Mouse (Mus musculus) layer of hippocampus, postnatal 36 days (tissue): ENCODE data around the gene Abhd11. TPM values are rescaled to one million over a fixed set of nuclear protein-coding genes. Genes with fewer than 3 reads are reported as not detected.
A peak's percentile ranks its signal among the peaks of the same experiment; 100 is the strongest.
"Not testable (repeated sequence)": the region's sequence is repeated elsewhere in the genome, so short reads cannot be mapped to it uniquely, and the experiment has no call there.

ENCODE experiments used
- DNase-seq, 2 experiments: peaks; one replicate each; pipeline ENCODE4 v3.0.0; 2022
- total RNA-seq, 2 experiments: library from RNA; stranded (reverse); gene quantifications; 2 replicates each; pipeline ENCODE4 v1.2.3; 2021

Gene Abhd11
- total RNA-seq, 2 experiments from 2014 or later: 27.7 to 33.1 TPM

- no peak for DNase-seq
Observed at GRCm38 (mm10) chr5:135024665-135025224, 15.8 kb downstream of the Abhd11 start.

GRCm38 (mm10) chr5:135025899-135026298, 16.9 kb downstream of the Abhd11 start:
- DNase-seq: no peak

- DNase-seq: peak in 1 of 2 experiments; percentile 49
Observed at GRCm38 (mm10) chr5:135029007-135029854, 20.3 kb downstream of the Abhd11 start.

- DNase-seq: no peak
Observed at GRCm38 (mm10) chr5:135032581-135032980, 23.6 kb downstream of the Abhd11 start.

- DNase-seq: no peak
Observed at GRCm38 (mm10) chr5:135034593-135034992, 25.6 kb downstream of the Abhd11 start.

GRCm38 (mm10) chr5:135035608-135036359, 26.8 kb downstream of the Abhd11 start:
- no peak for DNase-seq

GRCm38 (mm10) chr5:135037946-135038345, 29.0 kb downstream of the Abhd11 start:
- DNase-seq: no peak

GRCm38 (mm10) chr5:135039541-135039940, 30.6 kb downstream of the Abhd11 start:
- no peak for DNase-seq

- no peak for DNase-seq
Observed at GRCm38 (mm10) chr5:135040059-135040458, 31.1 kb downstream of the Abhd11 start.

GRCm38 (mm10) chr5:135040777-135041176, 31.8 kb downstream of the Abhd11 start:
- no peak for DNase-seq

- DNase-seq: no peak
Observed at GRCm38 (mm10) chr5:135042105-135042788, 33.3 kb downstream of the Abhd11 start.

GRCm38 (mm10) chr5:135044575-135044974, 35.6 kb downstream of the Abhd11 start:
- DNase-seq: no peak

- no peak for DNase-seq
Observed at GRCm38 (mm10) chr5:135048539-135048938, 39.6 kb downstream of the Abhd11 start.

- not testable (repeated sequence) for DNase-seq
Observed at GRCm38 (mm10) chr5:135049268-135049667, 40.3 kb downstream of the Abhd11 start.

- no peak for DNase-seq
Observed at GRCm38 (mm10) chr5:135053356-135053755, 44.4 kb downstream of the Abhd11 start.

Other genes starting within 250 kb of the Abhd11 start
- gene Tmem270, start 102.4 kb upstream of the Abhd11 start, total RNA-seq: not detected
- not detected for gene Cldn13, start 93.6 kb upstream of the Abhd11 start, total RNA-seq
- 1 to 10 TPM; 7.1 to 8.4 TPM for gene Mettl27, start 76.8 kb upstream of the Abhd11 start, total RNA-seq
- not detected for gene Cldn4, start 62.2 kb upstream of the Abhd11 start, total RNA-seq
- under 1 TPM; 0.61 to 0.92 TPM for gene Cldn3, start 22.9 kb upstream of the Abhd11 start, total RNA-seq
- 10 to 100 TPM; 96.3 to 96.4 TPM for gene Stx1a, start 14.3 kb downstream of the Abhd11 start, total RNA-seq
- gene Dnajc30, start 55.0 kb downstream of the Abhd11 start, total RNA-seq: 10 to 100 TPM; 38.3 to 38.4 TPM
- gene Bud23, start 55.8 kb downstream of the Abhd11 start, total RNA-seq: 10 to 100 TPM; 49.4 to 60.1 TPM
- 10 to 100 TPM; 27.1 to 30.9 TPM for gene Vps37d, start 69.1 kb downstream of the Abhd11 start, total RNA-seq
- 1 to 10 TPM; 3.6 to 5.2 TPM for gene Mlxipl, start 80.7 kb downstream of the Abhd11 start, total RNA-seq
- 10 to 100 TPM; 32.3 to 33.0 TPM for gene Tbl2, start 140.5 kb downstream of the Abhd11 start, total RNA-seq
- 10 to 100 TPM; 51.2 to 51.5 TPM for gene Bcl7b, start 159.1 kb downstream of the Abhd11 start, total RNA-seq
- gene Baz1b, start 178.1 kb downstream of the Abhd11 start, total RNA-seq: 10 to 100 TPM; 78.5 to 86.3 TPM
- 1 to 10 TPM; 4.1 to 5.7 TPM for gene Fzd9, start 242.1 kb downstream of the Abhd11 start, total RNA-seq